10 mouse cellular contexts compared by ENCODE assay signal in the genomic region with DNA sequence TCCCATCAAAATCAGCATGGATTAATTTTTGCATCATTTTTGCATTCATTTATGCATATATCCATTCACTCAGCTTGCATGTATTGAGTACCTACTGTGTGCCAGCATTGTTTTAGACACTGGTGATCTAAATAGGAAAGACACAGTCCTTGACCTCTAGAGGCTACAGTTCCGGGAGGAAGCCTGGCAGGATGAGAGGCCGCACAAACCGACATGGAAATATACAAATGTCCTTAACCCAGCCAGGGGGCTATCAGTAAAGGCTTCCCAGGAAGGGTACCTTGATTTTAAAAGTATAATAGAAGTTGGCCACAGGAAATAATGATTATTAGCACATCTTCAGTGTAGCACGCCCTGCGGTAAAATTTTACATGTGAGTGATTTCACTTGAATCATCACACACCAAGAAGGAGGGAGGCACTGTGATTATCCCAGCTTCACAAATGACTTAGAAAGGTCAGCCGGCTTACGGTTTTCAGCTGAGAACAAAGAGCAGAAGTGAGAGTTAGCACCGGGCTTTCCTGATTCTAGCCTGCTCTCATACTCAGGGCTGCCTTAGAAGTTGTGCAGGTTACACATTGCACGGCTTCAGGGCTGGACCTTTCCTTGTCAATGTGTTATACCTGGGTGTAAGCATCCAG. TPM values are rescaled to one million over a fixed set of nuclear protein-coding genes. Genes with fewer than 3 reads are reported as not detected.
DNase-seq lines count a peak whose midpoint lies in the region; ATAC-seq and TF ChIP-seq lines count a peak whose summit lies in the region.
"Had no signal": no experiment of that assay in that cellular context is flagged by ENCODE, and none has a peak within 500 bp of the region (broad histone marks: within the 10 kb centered on the region; RNA-seq: fewer than 3 reads in every experiment).

No protein-coding gene starts in this region.

- DNase-seq in heart, adult 2 months: no peak
- no peak for DNase-seq in heart, postnatal 14 days
- DNase-seq in 416B (ENCODE audit: low read depth): peak; percentile 66
- DNase-seq in limb, embryonic 10.5 days (ENCODE audit: low spot score): no peak
- no peak for DNase-seq in right cerebral cortex, postnatal 25 days
- no peak for DNase-seq in left cerebral cortex, adult 9 months (ENCODE audit: low spot score in 2 of 2)

- intact Hi-C loops in heart, adult 2 months (cut with DNase I): loop anchor here (2.0 kb wide), 1 partner anchor 17 kb away; no protein-coding TSS in a partner anchor
- intact Hi-C loops in heart, postnatal 14 days (cut with DNase I): no loop called here

- no peak for TF ChIP-seq CTCF in heart, adult 2 months (IDR thresholded peaks at IDR 0.05)

- peaks cover 17% of the 10 kb centered on the region for H3K4me1 ChIP-seq in heart, adult 2 months (ENCODE audit: control insufficient read depth, insufficient read depth, low read length)
- peaks cover 23% of the 10 kb centered on the region for H3K4me1 ChIP-seq in embryonic facial prominence, embryonic 13.5 days
- peaks cover 35% of the 10 kb centered on the region for H3K4me1 ChIP-seq in limb, embryonic 10.5 days

- no peaks in the 10 kb centered on the region for H3K36me3 ChIP-seq in heart, adult 2 months (ENCODE audit: control insufficient read depth, insufficient read depth, low read length)
- no peaks in the 10 kb centered on the region for H3K36me3 ChIP-seq in embryonic facial prominence, embryonic 13.5 days
- H3K36me3 ChIP-seq in limb, embryonic 10.5 days: no peaks in the 10 kb centered on the region

- WGBS in heart, adult 2 months: 44% methylated on average over 9 of the region's 9 CpGs
- WGBS in embryonic facial prominence, embryonic 13.5 days: 46% methylated on average over 9 of the region's 9 CpGs
- WGBS in limb, embryonic 10.5 days: 70% methylated on average over 9 of the region's 9 CpGs

- no peak for TF ChIP-seq POLR2A in heart, adult 2 months (IDR thresholded peaks at IDR 0.05; ENCODE audit: insufficient read depth, low read depth, low read length)

- peak overlapping the region; percentile 69 for H3K27ac ChIP-seq in heart, adult 2 months
- peak overlapping the region; percentile 90 for H3K27ac ChIP-seq in embryonic facial prominence, embryonic 13.5 days
- H3K27ac ChIP-seq in limb, embryonic 10.5 days: peak overlapping the region; percentile 78

- ATAC-seq in embryonic facial prominence, embryonic 13.5 days (ENCODE audit: insufficient number of reproducible peaks, insufficient read depth, low FRiP score, low TSS enrichment, low read depth): no peak
- no peak for ATAC-seq in granulocyte monocyte progenitor cell, adult 5-6 weeks (replicated peaks; ENCODE audit: poor library complexity, severe bottlenecking)

- H3K27me3 ChIP-seq in heart, adult 2 months (ENCODE audit: control insufficient read depth, insufficient read depth, low read length): no peaks in the 10 kb centered on the region
- H3K27me3 ChIP-seq in embryonic facial prominence, embryonic 13.5 days: no peaks in the 10 kb centered on the region
- no peaks in the 10 kb centered on the region for H3K27me3 ChIP-seq in limb, embryonic 10.5 days (ENCODE audit: low read depth, poor library complexity, severe bottlenecking)

- H3K4me2 ChIP-seq in embryonic facial prominence, embryonic 13.5 days: no peak overlapping the region

- no peaks in the 10 kb centered on the region for H3K79me2 ChIP-seq in heart, adult 2 months (replicated peaks; ENCODE audit: control insufficient read depth, insufficient read depth, low read length)

- TF ChIP-seq EP300 in heart, adult 2 months (IDR thresholded peaks at IDR 0.05; ENCODE audit: insufficient read depth, low read depth, low read length): no peak

- no peak overlapping the region for H3K4me3 ChIP-seq in heart, adult 2 months
- H3K4me3 ChIP-seq in embryonic facial prominence, embryonic 13.5 days: no peak overlapping the region
- H3K4me3 ChIP-seq in limb, embryonic 10.5 days: no peak overlapping the region

- no peak overlapping the region for H3K9ac ChIP-seq in heart, adult 2 months (ENCODE audit: low read depth, low read length)
- H3K9ac ChIP-seq in embryonic facial prominence, embryonic 13.5 days: peak overlapping the region; percentile 49; the same call in 1 of the 2 replicates

- H3K9me3 ChIP-seq in embryonic facial prominence, embryonic 13.5 days: no peaks in the 10 kb centered on the region
- H3K9me3 ChIP-seq in limb, embryonic 10.5 days (replicated peaks): no peaks in the 10 kb centered on the region

RNA-seq across cellular contexts. Expression of a gene that starts 11.0 kb away (rescaled TPM):
- total RNA-seq in heart, adult 2 months (2021): under 1 TPM in 1 of 2 experiments, not detected in 1; 0.43 TPM
- not detected in 2 replicates for polyA plus RNA-seq in heart, adult 2 months (2012; rRNA removed)
- total RNA-seq in heart, postnatal 14 days (2021): not detected
- not detected in 2 replicates for polyA plus RNA-seq in embryonic facial prominence, embryonic 13.5 days (2015; fragmentation: Nextera tagmentation; extraction: Ambion mirVana)
- polyA plus RNA-seq in limb, embryonic 10.5 days (2016; fragmentation: Nextera tagmentation; extraction: Ambion mirVana): not detected in 2 replicates
- total RNA-seq in granulocyte monocyte progenitor cell, adult 5-6 weeks (2014; fragmentation: Nextera tagmentation): not detected in 2 replicates
- total RNA-seq in granulocyte monocyte progenitor cell, adult 5-6 weeks (2017): not detected in 2 replicates
- total RNA-seq: hematopoietic stem cell, adult 5-6 weeks; neutrophil, adult 5-6 weeks had no signal

RNA-seq across cellular contexts. Expression of a gene that starts 31.8 kb away (rescaled TPM):
- 10 to 100 TPM; 30.5 to 30.9 TPM for total RNA-seq in heart, adult 2 months (2021)
- 8.5 and 13.5 TPM in 2 replicates for polyA plus RNA-seq in heart, adult 2 months (2012; rRNA removed)
- 10 to 100 TPM; 30.9 to 31.6 TPM for total RNA-seq in heart, postnatal 14 days (2021)
- 7.8 and 8.6 TPM in 2 replicates for polyA plus RNA-seq in embryonic facial prominence, embryonic 13.5 days (2015; fragmentation: Nextera tagmentation; extraction: Ambion mirVana)
- polyA plus RNA-seq in limb, embryonic 10.5 days (2016; fragmentation: Nextera tagmentation; extraction: Ambion mirVana): 6.5 and 7.6 TPM in 2 replicates
- total RNA-seq in granulocyte monocyte progenitor cell, adult 5-6 weeks (2014; fragmentation: Nextera tagmentation): 26.7 and 28.3 TPM in 2 replicates
- 9.2 and 11.0 TPM in 2 replicates for total RNA-seq in granulocyte monocyte progenitor cell, adult 5-6 weeks (2017)

RNA-seq across cellular contexts. Expression of a gene that starts 53.2 kb away (rescaled TPM):
- total RNA-seq in heart, adult 2 months (2021): 10 to 100 TPM; 11.3 to 16.3 TPM
- 19.0 and 36.4 TPM in 2 replicates for polyA plus RNA-seq in heart, adult 2 months (2012; rRNA removed)
- total RNA-seq in heart, postnatal 14 days (2021): 10 to 100 TPM; 25.3 to 27.7 TPM
- polyA plus RNA-seq in embryonic facial prominence, embryonic 13.5 days (2015; fragmentation: Nextera tagmentation; extraction: Ambion mirVana): 339 and 403 TPM in 2 replicates
- 196 and 306 TPM in 2 replicates for polyA plus RNA-seq in limb, embryonic 10.5 days (2016; fragmentation: Nextera tagmentation; extraction: Ambion mirVana)
- 123 and 152 TPM in 2 replicates for total RNA-seq in granulocyte monocyte progenitor cell, adult 5-6 weeks (2014; fragmentation: Nextera tagmentation)
- total RNA-seq in granulocyte monocyte progenitor cell, adult 5-6 weeks (2017): 153 and 170 TPM in 2 replicates

Comparison
In these comparisons a context has a peak if more than half of its experiments do, and no peak if none do; other contexts are left out.
1. RNA of a gene that starts 53.2 kb away (total RNA-seq): 123 to 170 TPM in granulocyte monocyte progenitor cell, adult 5-6 weeks; 25.3 to 27.7 TPM in heart, postnatal 14 days and 11.3 to 16.3 TPM in heart, adult 2 months; every median in the first group is over 4 times any median in the second.
2. Peak in every context shown above with its lines, with median percentiles within 50 percentile points of each other: H3K27ac ChIP-seq.